Mouse (Mus musculus): ENCODE results near the gene Gm11042. TPM values are rescaled to one million over a fixed set of nuclear protein-coding genes. Genes with fewer than 3 reads are reported as not detected.
A peak's percentile ranks its signal among the peaks of the same experiment; 100 is the strongest.

Gene Gm11042
- polyA plus RNA-seq, 1 experiment from 2014 or later: not detected

GRCm38 (mm10) chr12:74290983-74291382, 25.2 kb downstream of the Gm11042 start:
- Histone ChIP-seq H3K4me1 (ENCODE audit: insufficient read depth) (no peaks in the 10 kb centered on the region), H3K4me3 (ENCODE audit: low read depth, low read length) (no peak overlapping the region), H3K36me3 (ENCODE audit: insufficient read depth) (no peaks in the 10 kb centered on the region), H3K9me3 (ENCODE audit: low read depth, low read length) (no peaks in the 10 kb centered on the region), H3K4me2 (no peak overlapping the region), H3K9ac (no peak overlapping the region), H3K27me3 (ENCODE audit: insufficient read depth, low read length) (no peaks in the 10 kb centered on the region), H3K27ac (ENCODE audit: low read depth) (no peak overlapping the region)
- no peak for TF ChIP-seq CTCF (IDR thresholded peaks at IDR 0.05; ENCODE audit: low read depth)
- WGBS: 76% methylated on average over 4 of the region's 4 CpGs
- ATAC-seq (ENCODE audit: insufficient read depth) (no peak), DNase-seq (no peak)

GRCm38 (mm10) chr12:74284685-74285054, 31.5 kb downstream of the Gm11042 start:
- H3K9ac ChIP-seq: 0 out of 2 replicates have a peak overlapping the region, but pooled peaks have one; percentile 17

DNA sequence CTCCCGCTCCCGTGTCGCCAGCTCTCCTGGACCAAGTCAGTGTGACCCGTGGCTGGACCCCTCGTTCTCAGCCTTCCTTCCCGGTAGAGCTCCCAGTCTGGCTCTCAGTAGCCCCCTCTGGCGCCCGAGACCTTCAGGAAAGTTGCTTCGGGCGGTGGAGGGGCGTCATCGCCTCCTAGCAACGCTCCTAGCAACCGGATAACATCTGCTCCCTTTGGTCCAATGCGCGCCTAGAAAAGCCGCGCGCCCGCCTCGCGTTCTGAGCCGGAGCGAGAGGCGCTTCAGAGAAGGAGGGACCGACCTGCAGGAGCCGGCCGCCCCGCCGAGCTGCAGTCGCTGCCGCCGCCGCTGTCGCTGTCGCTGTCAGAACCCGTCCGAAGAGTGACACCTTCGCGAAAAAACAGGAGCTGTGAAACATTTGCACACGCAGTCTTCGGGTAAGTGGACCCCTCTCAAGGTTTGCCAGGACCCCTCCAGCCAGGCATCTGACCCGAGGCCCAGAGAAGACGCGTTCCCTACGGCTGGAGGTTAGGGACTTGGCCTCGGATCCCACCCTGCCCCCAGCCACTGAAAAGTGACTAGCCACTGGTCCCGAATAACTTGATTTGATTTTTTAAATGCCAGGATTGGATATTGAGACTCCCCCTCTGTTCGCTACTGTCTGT, 32.0 kb downstream of the Gm11042 start:
- TF ChIP-seq CTCF (IDR thresholded peaks at IDR 0.05; ENCODE audit: low read depth): peak; percentile 73
- DNase-seq (peak; percentile 96), ATAC-seq (ENCODE audit: insufficient read depth) (peak; percentile 99)
- no peaks in the 10 kb centered on the region for H3K9me3 ChIP-seq (ENCODE audit: low read depth, low read length)
- H3K36me3 ChIP-seq (ENCODE audit: insufficient read depth): no peaks in the 10 kb centered on the region
- H3K4me1 ChIP-seq (ENCODE audit: insufficient read depth): no peaks in the 10 kb centered on the region
- H3K27ac ChIP-seq (ENCODE audit: low read depth): no peak overlapping the region
- peaks cover 18% of the 10 kb centered on the region for H3K27me3 ChIP-seq (ENCODE audit: insufficient read depth, low read length)
- H3K4me2 ChIP-seq: peak overlapping the region; percentile 72
- H3K4me3 ChIP-seq (ENCODE audit: low read depth, low read length): peak overlapping the region; percentile 34
- peak overlapping the region; percentile 17 for H3K9ac ChIP-seq
- WGBS: 1% methylated on average over 49 of the region's 49 CpGs

More at GRCm38 (mm10) chr12:74284685-74285054, 31.5 kb downstream of the Gm11042 start:
- Histone ChIP-seq H3K27ac (ENCODE audit: low read depth) (no peak overlapping the region), H3K4me2 (peak overlapping the region; percentile 72), H3K27me3 (ENCODE audit: insufficient read depth, low read length) (peaks cover 18% of the 10 kb centered on the region), H3K4me3 (ENCODE audit: low read depth, low read length) (peak overlapping the region; percentile 34), H3K9me3 (ENCODE audit: low read depth, low read length) (no peaks in the 10 kb centered on the region), H3K36me3 (ENCODE audit: insufficient read depth) (no peaks in the 10 kb centered on the region), H3K4me1 (ENCODE audit: insufficient read depth) (no peaks in the 10 kb centered on the region)
- WGBS: 4% methylated on average over 11 of the region's 11 CpGs
- no peak for TF ChIP-seq CTCF (IDR thresholded peaks at IDR 0.05; ENCODE audit: low read depth)
- peak; percentile 6 for DNase-seq
- 0 out of 2 replicates have a peak, but pooled peaks have one; percentile 15 for ATAC-seq (ENCODE audit: insufficient read depth)

GRCm38 (mm10) chr12:74282846-74283245, 33.3 kb downstream of the Gm11042 start:
- Histone ChIP-seq H3K27ac (ENCODE audit: low read depth) (no peak overlapping the region), H3K9me3 (ENCODE audit: low read depth, low read length) (no peaks in the 10 kb centered on the region), H3K4me1 (ENCODE audit: insufficient read depth) (no peaks in the 10 kb centered on the region), H3K36me3 (ENCODE audit: insufficient read depth) (no peaks in the 10 kb centered on the region), H3K27me3 (ENCODE audit: insufficient read depth, low read length) (peaks cover 18% of the 10 kb centered on the region), H3K4me3 (ENCODE audit: low read depth, low read length) (no peak overlapping the region), H3K9ac (no peak overlapping the region), H3K4me2 (no peak overlapping the region)
- TF ChIP-seq CTCF (IDR thresholded peaks at IDR 0.05; ENCODE audit: low read depth): no peak
- 85% methylated on average over 1 of the region's 1 CpGs for WGBS
- DNase-seq (no peak), ATAC-seq (ENCODE audit: insufficient read depth) (no peak)

- no peak for ATAC-seq (ENCODE audit: insufficient read depth)
- Histone ChIP-seq H3K4me1 (ENCODE audit: insufficient read depth) (no peaks in the 10 kb centered on the region), H3K27me3 (ENCODE audit: insufficient read depth, low read length) (peaks cover 18% of the 10 kb centered on the region), H3K27ac (ENCODE audit: low read depth) (no peak overlapping the region), H3K9ac (no peak overlapping the region), H3K36me3 (ENCODE audit: insufficient read depth) (no peaks in the 10 kb centered on the region), H3K9me3 (ENCODE audit: low read depth, low read length) (no peaks in the 10 kb centered on the region), H3K4me3 (ENCODE audit: low read depth, low read length) (no peak overlapping the region), H3K4me2 (no peak overlapping the region)
- no peak for TF ChIP-seq CTCF (IDR thresholded peaks at IDR 0.05; ENCODE audit: low read depth)
- 58% methylated on average over 4 of the region's 4 CpGs for WGBS
- DNase-seq: no peak
Measured at GRCm38 (mm10) chr12:74281403-74281802, 34.8 kb downstream of the Gm11042 start.

GRCm38 (mm10) chr12:74277265-74277664, 38.9 kb downstream of the Gm11042 start:
- DNase-seq: no peak
- Histone ChIP-seq H3K9ac (no peak overlapping the region), H3K4me1 (ENCODE audit: insufficient read depth) (no peaks in the 10 kb centered on the region), H3K4me2 (no peak overlapping the region), H3K27me3 (ENCODE audit: insufficient read depth, low read length) (no peaks in the 10 kb centered on the region), H3K4me3 (ENCODE audit: low read depth, low read length) (no peak overlapping the region), H3K36me3 (ENCODE audit: insufficient read depth) (no peaks in the 10 kb centered on the region), H3K27ac (ENCODE audit: low read depth) (no peak overlapping the region), H3K9me3 (ENCODE audit: low read depth, low read length) (no peaks in the 10 kb centered on the region)
- no peak for TF ChIP-seq CTCF (IDR thresholded peaks at IDR 0.05; ENCODE audit: low read depth)
- ATAC-seq (ENCODE audit: insufficient read depth): no peak
- WGBS: 70% methylated on average over 5 of the region's 5 CpGs

DNA sequence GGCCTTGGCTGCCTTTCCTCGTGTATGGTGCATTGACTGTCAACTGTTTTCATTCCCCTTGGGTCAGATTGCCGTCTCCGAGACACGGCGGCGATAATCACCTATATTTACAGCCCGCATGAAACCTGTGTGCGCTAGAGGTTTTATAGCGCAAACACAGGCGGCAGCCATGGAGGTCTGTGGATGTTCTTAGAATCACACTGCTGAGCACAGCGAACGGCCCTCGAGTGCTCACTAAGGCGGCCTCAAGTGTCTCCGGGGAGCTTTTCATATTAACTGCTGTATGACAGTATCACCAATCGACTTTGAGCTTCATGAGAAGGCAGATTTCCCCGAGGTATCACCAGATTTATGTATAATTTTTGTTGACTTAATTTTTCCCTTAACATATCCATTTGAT, 43.6 kb downstream of the Gm11042 start:
- Histone ChIP-seq H3K4me2 (no peak overlapping the region), H3K9me3 (ENCODE audit: low read depth, low read length) (no peaks in the 10 kb centered on the region), H3K9ac (no peak overlapping the region), H3K4me1 (ENCODE audit: insufficient read depth) (no peaks in the 10 kb centered on the region), H3K4me3 (ENCODE audit: low read depth, low read length) (no peak overlapping the region), H3K27ac (ENCODE audit: low read depth) (no peak overlapping the region), H3K27me3 (ENCODE audit: insufficient read depth, low read length) (no peaks in the 10 kb centered on the region), H3K36me3 (ENCODE audit: insufficient read depth) (no peaks in the 10 kb centered on the region)
- 89% methylated on average over 17 of the region's 17 CpGs for WGBS
- no peak for DNase-seq
- TF ChIP-seq CTCF (IDR thresholded peaks at IDR 0.05; ENCODE audit: low read depth): no peak
- ATAC-seq (ENCODE audit: insufficient read depth): no peak
